12 mouse cellular contexts compared by ENCODE assay signal in the genomic region with DNA sequence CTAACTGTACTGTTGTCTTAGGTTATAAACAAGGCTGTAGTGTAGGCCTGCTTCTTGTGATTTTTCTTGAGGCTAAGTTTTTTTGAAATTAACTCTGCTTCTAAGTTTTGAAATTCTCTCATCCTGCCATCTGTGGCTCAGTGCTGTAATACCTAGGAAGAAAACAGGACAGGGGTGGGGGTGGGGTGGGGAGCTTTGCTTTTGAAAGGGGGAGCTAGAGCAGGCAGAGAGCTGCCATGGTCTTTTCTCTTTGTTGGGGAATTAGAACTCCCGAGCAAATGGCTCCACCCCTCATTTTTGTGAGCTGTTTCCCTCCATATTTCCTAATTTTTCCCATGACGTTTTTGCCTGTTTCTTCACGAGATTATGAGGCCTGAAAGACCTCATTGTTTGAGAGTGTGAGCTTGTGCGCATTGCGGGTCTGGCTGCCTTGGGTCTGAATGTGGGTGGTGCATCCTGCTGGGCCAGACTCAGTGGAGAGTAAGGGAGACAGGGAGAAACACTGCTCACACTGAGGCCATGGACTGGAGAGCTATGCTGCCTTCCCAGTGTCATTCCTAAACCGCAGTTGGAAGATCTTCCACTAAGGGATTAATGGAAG. TPM values are rescaled to one million over a fixed set of nuclear protein-coding genes. Genes with fewer than 3 reads are reported as not detected.
A peak's percentile ranks its signal among the peaks of the same experiment; 100 is the strongest.
DNase-seq lines count a peak whose midpoint lies in the region; ATAC-seq and TF ChIP-seq lines count a peak whose summit lies in the region.
"Had no signal": no experiment of that assay in that cellular context is flagged by ENCODE, and none has a peak within 500 bp of the region (broad histone marks: within the 10 kb centered on the region; RNA-seq: fewer than 3 reads in every experiment).

No protein-coding gene starts in this region.

- no peak overlapping the region for H3K4me3 ChIP-seq in intestine, embryonic 15.5 days (replicated peaks)
- no peak overlapping the region for H3K4me3 ChIP-seq in intestine, postnatal 0 days (ENCODE audit: low read depth, low read length)
- no peak overlapping the region for H3K4me3 ChIP-seq in embryonic facial prominence, embryonic 14.5 days (ENCODE audit: low read depth, low read length)
- no peak overlapping the region for H3K4me3 ChIP-seq in heart, embryonic 15.5 days
- no peak overlapping the region for H3K4me3 ChIP-seq in midbrain, embryonic 11.5 days (ENCODE audit: low read depth, low read length)
- H3K4me3 ChIP-seq: neural tube, embryonic 12.5 days had no signal

- WGBS in intestine, embryonic 15.5 days, result 39% methylated on average over 6 of the region's 6 CpGs
- 43% methylated on average over 6 of the region's 6 CpGs for WGBS in intestine, postnatal 0 days
- 20% methylated on average over 6 of the region's 6 CpGs for WGBS in embryonic facial prominence, embryonic 14.5 days
- WGBS in heart, embryonic 15.5 days, result 44% methylated on average over 6 of the region's 6 CpGs
- 9% methylated on average over 6 of the region's 6 CpGs for WGBS in midbrain, embryonic 11.5 days

- H3K27me3 ChIP-seq in intestine, embryonic 15.5 days (replicated peaks), result no peaks in the 10 kb centered on the region
- no peaks in the 10 kb centered on the region for H3K27me3 ChIP-seq in intestine, postnatal 0 days (replicated peaks; ENCODE audit: control insufficient read depth, insufficient read depth, low read length)
- no peaks in the 10 kb centered on the region for H3K27me3 ChIP-seq in embryonic facial prominence, embryonic 14.5 days (replicated peaks; ENCODE audit: control insufficient read depth, insufficient read depth, low read length)
- H3K27me3 ChIP-seq in heart, embryonic 15.5 days, result no peaks in the 10 kb centered on the region
- H3K27me3 ChIP-seq in midbrain, embryonic 11.5 days (ENCODE audit: control insufficient read depth, insufficient read depth, low read length), result no peaks in the 10 kb centered on the region
- H3K27me3 ChIP-seq: neural tube, embryonic 12.5 days had no signal

- peak; percentile 66 for ATAC-seq in intestine, embryonic 15.5 days
- ATAC-seq in intestine, postnatal 0 days, result no peak
- peak; percentile 69 for ATAC-seq in embryonic facial prominence, embryonic 14.5 days (ENCODE audit: low read depth)
- peak; percentile 64; the same call in 1 of the 2 replicates for ATAC-seq in heart, embryonic 15.5 days (replicated peaks; ENCODE audit: insufficient number of reproducible peaks, insufficient read depth, low FRiP score, low read depth)
- peak; percentile 84 for ATAC-seq in midbrain, embryonic 11.5 days (ENCODE audit: low FRiP score)

- H3K9me3 ChIP-seq in intestine, embryonic 15.5 days, result no peaks in the 10 kb centered on the region
- H3K9me3 ChIP-seq in intestine, postnatal 0 days (ENCODE audit: control insufficient read depth), result no peaks in the 10 kb centered on the region
- H3K9me3 ChIP-seq in embryonic facial prominence, embryonic 14.5 days (ENCODE audit: control insufficient read depth, low read length), result no peaks in the 10 kb centered on the region
- H3K9me3 ChIP-seq in heart, embryonic 15.5 days (replicated peaks), result no peaks in the 10 kb centered on the region
- H3K9me3 ChIP-seq in midbrain, embryonic 11.5 days (ENCODE audit: control insufficient read depth, low read length), result no peaks in the 10 kb centered on the region
- H3K9me3 ChIP-seq: neural tube, embryonic 12.5 days had no signal

- H3K36me3 ChIP-seq in intestine, embryonic 15.5 days, result no peaks in the 10 kb centered on the region
- H3K36me3 ChIP-seq in intestine, postnatal 0 days (ENCODE audit: control insufficient read depth, insufficient read depth), result no peaks in the 10 kb centered on the region
- H3K36me3 ChIP-seq in embryonic facial prominence, embryonic 14.5 days (ENCODE audit: control insufficient read depth, insufficient read depth, low read length), result no peaks in the 10 kb centered on the region
- H3K36me3 ChIP-seq in heart, embryonic 15.5 days, result no peaks in the 10 kb centered on the region
- no peaks in the 10 kb centered on the region for H3K36me3 ChIP-seq in midbrain, embryonic 11.5 days (ENCODE audit: control insufficient read depth, insufficient read depth, low read length)

- TF ChIP-seq CTCF in intestine, postnatal 0 days (IDR thresholded peaks at IDR 0.05; ENCODE audit: low read depth), result no peak

- H3K27ac ChIP-seq in intestine, embryonic 15.5 days, result no peak overlapping the region
- H3K27ac ChIP-seq in intestine, postnatal 0 days (ENCODE audit: low read depth, low read length), result no peak overlapping the region
- peak overlapping the region; percentile 61 for H3K27ac ChIP-seq in embryonic facial prominence, embryonic 14.5 days (replicated peaks; ENCODE audit: low read depth, low read length)
- H3K27ac ChIP-seq in heart, embryonic 15.5 days, result 0 out of 2 replicates have a peak overlapping the region, but pooled peaks have one; percentile 32
- no peak overlapping the region for H3K27ac ChIP-seq in midbrain, embryonic 11.5 days (ENCODE audit: low read depth, low read length)
- H3K27ac ChIP-seq: neural tube, embryonic 12.5 days had no signal

- H3K4me2 ChIP-seq in intestine, embryonic 15.5 days (replicated peaks), result no peak overlapping the region
- H3K4me2 ChIP-seq in intestine, postnatal 0 days (replicated peaks; ENCODE audit: low read depth), result no peak overlapping the region
- H3K4me2 ChIP-seq in embryonic facial prominence, embryonic 14.5 days (ENCODE audit: low read depth, low read length), result no peak overlapping the region
- no peak overlapping the region for H3K4me2 ChIP-seq in heart, embryonic 15.5 days
- no peak overlapping the region for H3K4me2 ChIP-seq in midbrain, embryonic 11.5 days
- H3K4me2 ChIP-seq: neural tube, embryonic 12.5 days had no signal

- DNase-seq in embryonic facial prominence, embryonic 14.5 days (ENCODE audit: low spot score), result peak; percentile 44
- DNase-seq in midbrain, embryonic 11.5 days (ENCODE audit: low spot score, missing footprints), result no peak
- no peak for DNase-seq in cerebellum, adult 9-11 months
- no peak for DNase-seq in layer of hippocampus, adult 9-10 months (ENCODE audit: low spot score)
- DNase-seq in cerebellum, postnatal 14 days, result no peak
- DNase-seq: cerebellum, adult 8-10 months; gastrocnemius, postnatal 10 days; lung, adult 18-20 months had no signal

- no peak overlapping the region for H3K9ac ChIP-seq in intestine, embryonic 15.5 days
- H3K9ac ChIP-seq in intestine, postnatal 0 days (ENCODE audit: low read depth, low read length), result no peak overlapping the region
- no peak overlapping the region for H3K9ac ChIP-seq in embryonic facial prominence, embryonic 14.5 days (ENCODE audit: low read depth, low read length)
- no peak overlapping the region for H3K9ac ChIP-seq in heart, embryonic 15.5 days
- H3K9ac ChIP-seq in midbrain, embryonic 11.5 days (ENCODE audit: low read length), result peak overlapping the region; percentile 14; the same call in 1 of the 2 replicates
- H3K9ac ChIP-seq: neural tube, embryonic 12.5 days had no signal

- peaks cover 5% of the 10 kb centered on the region; the same call in 1 of the 2 replicates for H3K4me1 ChIP-seq in intestine, embryonic 15.5 days (replicated peaks)
- H3K4me1 ChIP-seq in intestine, postnatal 0 days (replicated peaks; ENCODE audit: control insufficient read depth, insufficient read depth, low read length), result no peaks in the 10 kb centered on the region
- H3K4me1 ChIP-seq in embryonic facial prominence, embryonic 14.5 days (ENCODE audit: control insufficient read depth, insufficient read depth, low read length), result peaks cover 52% of the 10 kb centered on the region
- H3K4me1 ChIP-seq in heart, embryonic 15.5 days (replicated peaks), result peaks cover 39% of the 10 kb centered on the region
- H3K4me1 ChIP-seq in midbrain, embryonic 11.5 days (ENCODE audit: control insufficient read depth, insufficient read depth, low read length), result peaks cover 26% of the 10 kb centered on the region

RNA-seq across cellular contexts. Expression of a gene that starts 58.6 kb away (rescaled TPM):
- 4.4 and 4.7 TPM in 2 replicates for polyA plus RNA-seq in intestine, embryonic 15.5 days (2015; fragmentation: Nextera tagmentation; extraction: Ambion mirVana)
- 1.1 and 1.4 TPM in 2 replicates for polyA plus RNA-seq in intestine, postnatal 0 days (2015; fragmentation: Nextera tagmentation; extraction: Ambion mirVana)
- 7.3 and 7.7 TPM in 2 replicates for polyA plus RNA-seq in embryonic facial prominence, embryonic 14.5 days (2014; fragmentation: Nextera tagmentation; extraction: Ambion mirVana)
- polyA plus RNA-seq in heart, embryonic 15.5 days (2015; fragmentation: Nextera tagmentation; extraction: Ambion mirVana), result 5.0 and 5.4 TPM in 2 replicates
- polyA plus RNA-seq in midbrain, embryonic 11.5 days (2014; fragmentation: Nextera tagmentation; extraction: Ambion mirVana), result 11.2 and 13.2 TPM in 2 replicates

Comparison
In these comparisons a context has a peak if more than half of its experiments do, and no peak if none do; other contexts are left out.
1. H3K27ac ChIP-seq: peak in embryonic facial prominence, embryonic 14.5 days (single experiment) and heart, embryonic 15.5 days (single experiment); none in intestine, embryonic 15.5 days (single experiment), intestine, postnatal 0 days (single experiment) and midbrain, embryonic 11.5 days (single experiment).